Mouse (Mus musculus): ENCODE measurements around the gene Gm5485.

GRCm38 (mm10) chr16:48435454-48435853, 23.2 kb upstream of the Gm5485 start:
- TF ChIP-seq CTCF (IDR thresholded peaks at IDR 0.05; ENCODE audit: low read depth) (no peak), EP300 (IDR thresholded peaks at IDR 0.05; ENCODE audit: low read depth) (no peak)

All from liver, postnatal 0 days (tissue).